Mouse (Mus musculus): Measurements from ENCODE around the gene Pik3r2. TPM values are rescaled to one million over a fixed set of nuclear protein-coding genes. Genes with fewer than 3 reads are reported as not detected.
A peak's percentile ranks its signal among the peaks of the same experiment; 100 is the strongest.

The Pik3r2 gene
- polyA plus RNA-seq, 1 experiment from 2014 or later = 30.1 TPM

DNA sequence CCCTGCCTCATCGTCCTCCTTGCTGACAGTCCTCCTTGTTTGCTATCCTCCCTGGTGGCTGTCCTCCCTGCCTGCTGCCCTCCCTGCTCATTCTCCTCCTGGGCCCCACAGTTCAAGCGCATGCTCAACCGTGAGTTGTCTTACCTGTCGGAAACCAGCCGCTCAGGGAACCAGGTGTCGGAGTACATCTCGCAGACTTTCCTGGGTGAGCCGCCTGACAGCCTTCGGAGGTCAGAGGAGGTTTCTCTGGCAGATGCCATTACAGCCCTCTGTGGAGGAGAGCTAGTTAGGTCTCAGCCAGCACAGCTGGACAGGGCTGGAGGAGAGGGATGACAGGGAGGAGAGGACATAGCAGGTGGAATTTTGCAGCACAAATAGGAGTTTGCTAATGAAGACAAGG, 29.8 kb downstream of the Pik3r2 start:
- Histone ChIP-seq H3K4me2 (ENCODE audit: low read depth, low read length) (no peak overlapping the region), H3K4me3 (ENCODE audit: low read depth, low read length) (no peak overlapping the region), H3K27me3 (ENCODE audit: control insufficient read depth, insufficient read depth, low read length) (peaks cover 41% of the 10 kb centered on the region), H3K36me3 (replicated peaks; ENCODE audit: control insufficient read depth, insufficient read depth, low read depth, low read length) (no peaks in the 10 kb centered on the region), H3K9ac (replicated peaks; ENCODE audit: low read length) (no peak overlapping the region), H3K27ac (replicated peaks; ENCODE audit: low read depth, low read length) (no peak overlapping the region), H3K4me1 (ENCODE audit: control insufficient read depth, insufficient read depth, low read length) (peaks cover 9% of the 10 kb centered on the region), H3K9me3 (replicated peaks; ENCODE audit: control insufficient read depth, low read length) (no peaks in the 10 kb centered on the region)
- DNase-seq (ENCODE audit: low spot score) = no peak
- WGBS = 64% methylated on average over 9 of the region's 9 CpGs
- no peak for ATAC-seq (replicated peaks; ENCODE audit: insufficient number of reproducible peaks, low FRiP score, low TSS enrichment, low read depth)

DNA sequence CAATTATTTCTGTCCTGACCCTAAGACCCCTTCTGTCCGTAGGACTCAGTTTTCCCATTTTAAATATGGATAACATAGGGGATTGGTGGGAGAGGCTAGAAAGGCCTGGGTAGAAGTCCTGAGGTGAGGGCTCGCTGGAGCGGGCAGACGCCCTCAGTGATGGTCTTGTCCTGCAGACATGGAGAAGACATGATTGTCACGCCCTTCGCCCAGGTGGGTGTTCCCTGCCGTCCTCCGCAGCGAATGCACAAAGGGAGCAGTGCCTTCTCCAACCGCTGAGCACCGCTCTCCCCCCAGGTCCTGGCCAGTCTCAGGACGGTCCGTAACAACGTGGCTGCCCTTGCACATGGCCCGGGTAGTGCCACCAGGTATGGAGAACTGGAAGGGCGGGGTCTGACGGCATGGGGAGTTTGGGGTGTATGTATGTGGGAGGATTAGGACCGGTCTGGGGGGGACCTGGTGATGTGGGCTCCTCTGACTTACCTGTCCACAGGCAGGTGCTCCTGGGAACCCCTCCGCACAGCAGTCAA, 30.8 kb downstream of the Pik3r2 start:
- DNase-seq (ENCODE audit: low spot score) = no peak
- peaks cover 41% of the 10 kb centered on the region for H3K27me3 ChIP-seq (ENCODE audit: control insufficient read depth, insufficient read depth, low read length)
- WGBS = 50% methylated on average over 19 of the region's 19 CpGs

DNA sequence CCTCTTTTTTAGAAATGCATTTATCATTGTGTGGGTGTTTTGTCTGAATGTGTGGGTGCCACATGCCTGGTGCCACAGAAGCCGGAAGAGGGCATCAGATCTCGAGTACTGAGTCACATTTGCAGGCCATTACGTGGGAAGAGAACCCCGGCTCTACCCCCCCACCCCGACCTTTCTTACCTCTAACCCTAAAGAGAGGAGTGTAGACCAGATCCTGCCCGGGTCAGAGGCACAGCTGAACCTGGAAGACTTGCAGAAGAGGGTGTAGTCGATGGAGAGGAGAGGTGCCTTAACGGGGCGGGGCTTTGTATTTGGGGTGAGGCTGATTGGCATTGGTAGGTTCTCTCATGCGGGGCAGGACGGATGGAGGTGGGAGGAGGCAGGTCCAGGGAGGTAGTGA, 31.7 kb downstream of the Pik3r2 start:
- Histone ChIP-seq H3K4me2 (ENCODE audit: low read depth, low read length) (no peak overlapping the region), H3K27me3 (ENCODE audit: control insufficient read depth, insufficient read depth, low read length) (peaks cover 41% of the 10 kb centered on the region), H3K4me1 (ENCODE audit: control insufficient read depth, insufficient read depth, low read length) (peaks cover 9% of the 10 kb centered on the region), H3K4me3 (ENCODE audit: low read depth, low read length) (no peak overlapping the region), H3K9ac (replicated peaks; ENCODE audit: low read length) (no peak overlapping the region), H3K36me3 (replicated peaks; ENCODE audit: control insufficient read depth, insufficient read depth, low read depth, low read length) (no peaks in the 10 kb centered on the region), H3K9me3 (replicated peaks; ENCODE audit: control insufficient read depth, low read length) (no peaks in the 10 kb centered on the region), H3K27ac (replicated peaks; ENCODE audit: low read depth, low read length) (no peak overlapping the region)
- DNase-seq (ENCODE audit: low spot score) (no peak), ATAC-seq (replicated peaks; ENCODE audit: insufficient number of reproducible peaks, low FRiP score, low TSS enrichment, low read depth) (no peak)
- 52% methylated on average over 11 of the region's 11 CpGs for WGBS

More for the DNA sequence above, 30.8 kb downstream of the Pik3r2 start:
- no peaks in the 10 kb centered on the region for H3K9me3 ChIP-seq (replicated peaks; ENCODE audit: control insufficient read depth, low read length)
- H3K4me1 ChIP-seq (ENCODE audit: control insufficient read depth, insufficient read depth, low read length) = peaks cover 9% of the 10 kb centered on the region
- H3K4me3 ChIP-seq (ENCODE audit: low read depth, low read length) = no peak overlapping the region
- ATAC-seq (replicated peaks; ENCODE audit: insufficient number of reproducible peaks, low FRiP score, low TSS enrichment, low read depth) = no peak
- H3K9ac ChIP-seq (replicated peaks; ENCODE audit: low read length) = no peak overlapping the region
- no peak overlapping the region for H3K4me2 ChIP-seq (ENCODE audit: low read depth, low read length)
- H3K36me3 ChIP-seq (replicated peaks; ENCODE audit: control insufficient read depth, insufficient read depth, low read depth, low read length) = no peaks in the 10 kb centered on the region
- H3K27ac ChIP-seq (replicated peaks; ENCODE audit: low read depth, low read length) = no peak overlapping the region

DNA sequence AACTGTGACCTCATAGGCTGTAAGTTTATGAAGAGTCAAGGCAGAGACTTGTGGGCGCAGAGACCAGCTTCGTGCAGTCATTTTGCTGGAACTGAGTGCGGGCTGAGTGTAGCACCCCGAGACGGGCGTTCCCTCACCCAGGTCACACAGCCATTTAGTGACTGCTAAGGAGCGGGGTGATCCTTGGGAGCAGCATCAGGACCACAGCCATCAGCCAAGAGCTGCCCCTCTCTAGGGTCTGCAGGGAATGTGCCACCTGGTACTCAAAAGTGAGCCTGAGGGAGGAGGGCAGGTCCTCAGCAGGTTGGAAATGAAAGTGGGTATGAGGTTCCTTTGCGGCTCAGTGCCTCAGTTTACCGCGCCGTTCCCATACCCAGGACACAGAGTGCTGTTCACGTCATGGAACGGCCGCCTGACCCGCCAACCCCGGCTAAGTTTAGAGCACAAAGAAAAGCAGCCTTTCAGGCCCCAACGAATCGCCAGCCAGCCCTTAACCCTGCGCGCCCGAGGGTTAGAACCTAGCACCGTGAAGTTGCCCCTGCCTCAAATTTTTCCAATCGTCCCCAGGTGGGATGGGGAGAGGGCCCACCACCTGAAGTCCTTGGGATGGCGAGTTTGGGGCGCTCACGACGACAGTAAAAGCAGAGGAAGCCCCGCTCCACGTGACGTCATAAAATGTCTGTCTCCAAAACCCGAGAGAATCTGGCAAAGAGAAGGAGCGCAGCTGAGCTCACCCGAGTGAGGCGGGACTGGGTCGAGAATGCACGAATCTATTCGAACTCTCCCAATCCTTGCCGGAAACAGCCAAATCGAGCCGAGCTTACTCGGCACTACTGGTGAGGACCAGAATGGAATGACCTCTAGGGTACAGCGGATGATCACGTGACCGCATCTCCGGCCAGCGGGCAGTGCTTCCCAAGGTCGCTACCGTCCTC, 32.6 kb downstream of the Pik3r2 start:
- 3% methylated on average over 48 of the region's 48 CpGs for WGBS
- peak overlapping the region; percentile 34 for H3K9ac ChIP-seq (replicated peaks; ENCODE audit: low read length)
- peaks cover 9% of the 10 kb centered on the region for H3K4me1 ChIP-seq (ENCODE audit: control insufficient read depth, insufficient read depth, low read length)
- no peaks in the 10 kb centered on the region for H3K9me3 ChIP-seq (replicated peaks; ENCODE audit: control insufficient read depth, low read length)
- H3K27me3 ChIP-seq (ENCODE audit: control insufficient read depth, insufficient read depth, low read length) = peaks cover 41% of the 10 kb centered on the region
- peak overlapping the region; percentile 42 for H3K4me2 ChIP-seq (ENCODE audit: low read depth, low read length)
- H3K36me3 ChIP-seq (replicated peaks; ENCODE audit: control insufficient read depth, insufficient read depth, low read depth, low read length) = no peaks in the 10 kb centered on the region
- peak overlapping the region; percentile 26 for H3K4me3 ChIP-seq (ENCODE audit: low read depth, low read length)
- peak; percentile 56 for DNase-seq (ENCODE audit: low spot score)
- no peak overlapping the region for H3K27ac ChIP-seq (replicated peaks; ENCODE audit: low read depth, low read length)
- ATAC-seq (replicated peaks; ENCODE audit: insufficient number of reproducible peaks, low FRiP score, low TSS enrichment, low read depth) = 0 out of 2 replicates have a peak, but pooled peaks have one; percentile 21

DNA sequence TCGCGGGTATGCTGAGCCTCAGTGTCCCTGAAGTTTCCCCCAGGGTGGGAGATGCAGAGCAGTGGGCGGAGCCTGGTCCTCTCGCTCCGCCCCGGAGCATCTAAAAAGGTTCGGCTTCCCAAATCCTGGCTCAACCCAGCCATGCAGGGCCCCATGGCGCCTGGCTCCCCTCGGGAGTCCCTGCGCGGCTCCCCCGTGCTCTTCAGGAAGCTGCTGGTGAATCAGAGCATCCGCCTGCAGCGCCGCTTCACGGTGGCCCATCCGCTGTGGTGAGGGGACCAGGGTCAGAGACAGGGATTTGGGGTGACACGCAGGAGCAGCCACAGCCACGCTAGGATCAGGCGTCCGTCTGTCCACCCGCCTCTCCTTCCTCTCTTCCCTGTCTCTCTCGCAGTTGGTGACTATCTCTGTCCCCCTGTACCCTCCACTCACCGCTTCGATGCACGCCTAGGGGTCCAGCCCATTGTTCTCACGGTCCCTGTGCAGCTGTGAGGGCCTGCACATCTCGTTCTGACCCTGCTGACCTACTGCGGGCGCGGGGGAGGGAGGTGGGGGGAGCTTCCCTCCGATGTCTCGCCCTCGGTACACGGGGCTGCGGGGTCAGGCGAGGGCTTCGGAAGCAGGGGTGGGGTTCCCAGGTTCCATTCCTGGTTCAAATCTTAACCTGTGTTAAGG, 33.4 kb downstream of the Pik3r2 start:
- Histone ChIP-seq H3K9ac (replicated peaks; ENCODE audit: low read length) (peak overlapping the region; percentile 26; the same call in 1 of the 2 replicates), H3K36me3 (replicated peaks; ENCODE audit: control insufficient read depth, insufficient read depth, low read depth, low read length) (no peaks in the 10 kb centered on the region), H3K4me3 (ENCODE audit: low read depth, low read length) (no peak overlapping the region; the same call in 1 of the 2 replicates), H3K27me3 (ENCODE audit: control insufficient read depth, insufficient read depth, low read length) (peaks cover 41% of the 10 kb centered on the region), H3K9me3 (replicated peaks; ENCODE audit: control insufficient read depth, low read length) (no peaks in the 10 kb centered on the region), H3K4me1 (ENCODE audit: control insufficient read depth, insufficient read depth, low read length) (peaks cover 9% of the 10 kb centered on the region), H3K4me2 (ENCODE audit: low read depth, low read length) (peak overlapping the region; percentile 19), H3K27ac (replicated peaks; ENCODE audit: low read depth, low read length) (no peak overlapping the region)
- DNase-seq (ENCODE audit: low spot score) (no peak), ATAC-seq (replicated peaks; ENCODE audit: insufficient number of reproducible peaks, low FRiP score, low TSS enrichment, low read depth) (no peak)
- WGBS = 3% methylated on average over 36 of the region's 38 CpGs

DNA sequence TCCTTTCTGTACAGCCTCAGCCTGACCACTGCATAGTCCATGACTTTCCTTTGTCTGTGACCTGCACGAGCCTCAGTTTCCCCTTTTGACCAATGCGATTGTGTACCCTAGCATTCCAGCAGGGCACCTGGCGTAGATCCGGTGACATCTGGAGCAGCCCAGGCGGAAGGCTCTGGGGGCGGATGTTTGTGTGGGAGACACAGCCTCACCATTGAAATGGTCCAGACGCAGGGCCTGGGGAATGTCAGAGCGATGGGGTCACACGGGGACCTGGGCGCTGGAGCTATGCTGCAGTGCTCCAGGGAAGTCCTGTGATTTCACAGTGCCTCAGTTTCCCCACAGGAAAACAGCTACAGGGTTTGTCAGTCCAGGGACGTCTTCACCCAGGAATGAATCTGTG, 34.3 kb downstream of the Pik3r2 start:
- H3K4me3 ChIP-seq (ENCODE audit: low read depth, low read length) = no peak overlapping the region
- no peaks in the 10 kb centered on the region for H3K36me3 ChIP-seq (replicated peaks; ENCODE audit: control insufficient read depth, insufficient read depth, low read depth, low read length)
- no peak overlapping the region for H3K9ac ChIP-seq (replicated peaks; ENCODE audit: low read length)
- no peaks in the 10 kb centered on the region for H3K9me3 ChIP-seq (replicated peaks; ENCODE audit: control insufficient read depth, low read length)
- peaks cover 41% of the 10 kb centered on the region for H3K27me3 ChIP-seq (ENCODE audit: control insufficient read depth, insufficient read depth, low read length)
- no peak for DNase-seq (ENCODE audit: low spot score)
- no peak overlapping the region for H3K27ac ChIP-seq (replicated peaks; ENCODE audit: low read depth, low read length)
- no peak for ATAC-seq (replicated peaks; ENCODE audit: insufficient number of reproducible peaks, low FRiP score, low TSS enrichment, low read depth)
- peaks cover 9% of the 10 kb centered on the region for H3K4me1 ChIP-seq (ENCODE audit: control insufficient read depth, insufficient read depth, low read length)
- WGBS = 63% methylated on average over 11 of the region's 11 CpGs
- no peak overlapping the region for H3K4me2 ChIP-seq (ENCODE audit: low read depth, low read length)

DNA sequence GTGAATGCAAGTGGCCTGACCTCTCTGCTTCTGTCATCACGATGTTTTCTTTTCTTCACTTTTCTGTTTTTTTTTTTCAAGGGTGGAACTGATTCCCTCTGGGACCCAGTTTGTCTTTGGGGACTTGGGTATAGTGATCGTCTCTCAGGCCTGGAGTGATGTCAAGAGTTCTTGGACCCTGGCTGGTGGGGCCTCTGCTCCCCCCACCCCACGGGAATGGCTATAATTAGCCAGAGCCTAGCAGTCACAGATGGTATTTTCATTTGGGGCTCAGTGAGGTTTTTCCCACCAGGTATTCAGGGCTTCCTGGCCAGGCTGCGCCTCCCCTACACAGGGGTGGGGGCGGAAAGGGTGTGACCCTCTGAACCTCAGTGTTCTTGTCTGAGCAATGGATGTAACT, 34.9 kb downstream of the Pik3r2 start:
- Histone ChIP-seq H3K9ac (replicated peaks; ENCODE audit: low read length) (no peak overlapping the region), H3K9me3 (replicated peaks; ENCODE audit: control insufficient read depth, low read length) (no peaks in the 10 kb centered on the region), H3K4me2 (ENCODE audit: low read depth, low read length) (no peak overlapping the region), H3K36me3 (replicated peaks; ENCODE audit: control insufficient read depth, insufficient read depth, low read depth, low read length) (no peaks in the 10 kb centered on the region), H3K4me1 (ENCODE audit: control insufficient read depth, insufficient read depth, low read length) (peaks cover 9% of the 10 kb centered on the region), H3K27me3 (ENCODE audit: control insufficient read depth, insufficient read depth, low read length) (peaks cover 37% of the 10 kb centered on the region), H3K4me3 (ENCODE audit: low read depth, low read length) (no peak overlapping the region), H3K27ac (replicated peaks; ENCODE audit: low read depth, low read length) (no peak overlapping the region)
- 50% methylated on average over 5 of the region's 5 CpGs for WGBS
- ATAC-seq (replicated peaks; ENCODE audit: insufficient number of reproducible peaks, low FRiP score, low TSS enrichment, low read depth) = no peak
- DNase-seq (ENCODE audit: low spot score) = no peak

DNA sequence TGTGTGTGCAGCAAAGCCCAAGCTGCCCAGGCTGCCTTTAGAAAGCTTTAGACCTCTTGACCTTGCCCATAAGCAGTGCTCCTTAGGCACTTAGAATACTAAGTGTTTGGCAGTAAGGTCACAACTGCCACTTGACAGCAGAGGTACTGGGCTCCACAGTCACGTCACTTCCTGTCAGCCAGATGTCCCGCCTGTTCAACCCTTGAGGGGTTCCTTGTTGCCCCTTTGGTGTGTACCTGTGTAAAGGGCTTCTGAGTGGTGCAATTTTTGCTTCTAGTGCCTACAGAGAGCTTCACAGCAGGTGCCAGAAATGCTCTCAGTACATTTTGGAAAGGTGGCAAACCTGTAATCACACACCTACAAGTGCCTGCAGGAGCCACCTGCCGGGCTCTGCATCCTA, 38.3 kb downstream of the Pik3r2 start:
- no peak for DNase-seq (ENCODE audit: low spot score)
- no peak overlapping the region for H3K4me2 ChIP-seq (ENCODE audit: low read depth, low read length)
- ATAC-seq (replicated peaks; ENCODE audit: insufficient number of reproducible peaks, low FRiP score, low TSS enrichment, low read depth) = no peak
- H3K36me3 ChIP-seq (replicated peaks; ENCODE audit: control insufficient read depth, insufficient read depth, low read depth, low read length) = no peaks in the 10 kb centered on the region
- WGBS = 61% methylated on average over 3 of the region's 3 CpGs
- no peak overlapping the region for H3K4me3 ChIP-seq (ENCODE audit: low read depth, low read length)
- peaks cover 4% of the 10 kb centered on the region for H3K4me1 ChIP-seq (ENCODE audit: control insufficient read depth, insufficient read depth, low read length)
- H3K9me3 ChIP-seq (replicated peaks; ENCODE audit: control insufficient read depth, low read length) = no peaks in the 10 kb centered on the region
- H3K27me3 ChIP-seq (ENCODE audit: control insufficient read depth, insufficient read depth, low read length) = peaks cover 14% of the 10 kb centered on the region
- H3K27ac ChIP-seq (replicated peaks; ENCODE audit: low read depth, low read length) = no peak overlapping the region
- no peak overlapping the region for H3K9ac ChIP-seq (replicated peaks; ENCODE audit: low read length)

Data from embryonic facial prominence, embryonic 11.5 days (tissue).